Mouse (Mus musculus) lung, postnatal 0 days (tissue): ENCODE data around the gene Ly6g6c.

ENCODE experiments used
- CTCF ChIP-seq: IDR thresholded peaks from 2 replicates; pipeline ENCODE4 v1.5.1; 2016; ENCODE audit warnings: antibody characterized with exemption, mild to moderate bottlenecking
- EP300 ChIP-seq: IDR thresholded peaks from 2 replicates; pipeline ENCODE4 v1.6.1; 2016; ENCODE audit warnings: antibody characterized with exemption, mild to moderate bottlenecking, control low read depth

- no peak for TF ChIP-seq CTCF
- TF ChIP-seq EP300 = no peak
Measured at GRCm38 (mm10) chr17:35016791-35017705, 48.1 kb upstream of the Ly6g6c start.
